Mouse (Mus musculus) embryo, embryonic 11 days (tissue): ENCODE data around the gene Apol7c.
"Not testable (repeated sequence)": the region's sequence is repeated elsewhere in the genome, so short reads cannot be mapped to it uniquely, and the experiment has no call there.

Experiments
- DNase-seq: peaks from one replicate; pipeline ENCODE4 v3.0.0-alpha.2; 2015

Apol7c gene

DNA sequence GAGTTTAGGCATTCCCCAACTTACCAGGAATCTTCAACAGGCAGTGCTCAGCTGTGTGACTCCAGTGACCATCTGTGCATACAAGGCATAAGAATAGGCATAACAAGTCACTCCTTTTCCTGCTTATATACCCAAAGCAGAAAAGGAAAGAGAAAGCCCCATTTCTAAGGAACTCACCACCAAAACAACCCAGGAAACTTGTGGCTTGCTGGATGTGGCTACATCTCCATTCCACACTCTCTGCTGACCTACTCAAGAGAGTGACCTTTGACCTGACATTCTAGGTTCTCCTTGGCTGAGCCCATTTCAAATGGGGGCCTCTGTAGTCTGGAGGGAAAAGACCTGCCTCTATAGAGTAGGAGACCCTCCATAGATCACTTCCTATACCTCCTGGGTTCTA, at the start of gene Apol7c:
Gene Apol7c, minus strand, starts transcription at position 101 of the 400 bp plus-strand sequence.
- DNase-seq, result no peak

DNA sequence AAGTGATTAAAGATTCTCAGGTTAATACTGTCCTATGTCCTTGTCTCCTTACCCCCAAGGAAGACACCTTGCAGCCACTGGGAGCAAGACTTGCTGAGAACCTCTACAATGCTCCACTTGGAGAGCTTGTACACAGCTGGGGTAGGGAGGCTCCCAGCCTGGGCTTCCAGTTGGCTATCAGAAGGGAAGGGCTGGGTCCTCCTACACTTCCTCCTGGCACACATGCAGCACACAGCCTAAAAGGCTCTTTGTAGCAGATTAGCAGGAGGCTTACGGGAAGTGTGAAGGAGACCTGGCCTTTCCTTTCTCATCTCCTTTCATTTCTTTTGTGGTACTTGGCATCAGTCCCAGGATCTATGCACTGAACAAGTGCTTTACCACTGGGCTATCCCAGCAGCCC, 48.6 kb upstream of the Apol7c start:
- no peak for DNase-seq

GRCm38 (mm10) chr15:77579311-77579710, 46.2 kb upstream of the Apol7c start:
- DNase-seq, result no peak

GRCm38 (mm10) chr15:77578801-77579200, 45.7 kb upstream of the Apol7c start:
- DNase-seq, result no peak

- DNase-seq, result no peak
Observed at GRCm38 (mm10) chr15:77563219-77563618, 30.1 kb upstream of the Apol7c start.

- DNase-seq, result no peak
Observed at GRCm38 (mm10) chr15:77561792-77562191, 28.7 kb upstream of the Apol7c start, which contains the start of gene 1700025B11Rik. Gene 1700025B11Rik (minus strand): TSS chr15:77561892.

GRCm38 (mm10) chr15:77539221-77539620, 6.1 kb upstream of the Apol7c start:
- DNase-seq, result not testable (repeated sequence)

- DNase-seq, result peak; percentile 52
Observed at GRCm38 (mm10) chr15:77523186-77523843, 9.8 kb downstream of the Apol7c start.

DNA sequence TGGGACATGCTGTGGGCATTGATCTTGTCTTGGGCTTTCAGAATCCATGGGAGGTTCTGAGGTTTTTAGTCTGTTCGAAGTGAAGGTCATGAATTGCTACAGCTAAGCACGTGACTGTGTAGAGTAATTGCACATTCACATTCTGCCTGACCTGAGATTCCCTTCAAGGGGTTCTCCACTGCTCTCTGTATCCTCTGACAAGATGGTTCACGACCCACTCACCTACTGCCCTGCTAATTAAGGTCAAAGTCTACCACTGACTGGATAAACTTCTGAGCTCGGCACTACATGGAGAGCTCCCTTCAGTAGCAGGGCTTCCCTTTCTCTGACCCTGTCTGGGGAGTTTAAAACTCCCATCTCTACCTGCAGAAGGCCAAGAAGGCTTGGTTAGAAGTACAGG, 12.5 kb downstream of the Apol7c start:
- not testable (repeated sequence) for DNase-seq

DNA sequence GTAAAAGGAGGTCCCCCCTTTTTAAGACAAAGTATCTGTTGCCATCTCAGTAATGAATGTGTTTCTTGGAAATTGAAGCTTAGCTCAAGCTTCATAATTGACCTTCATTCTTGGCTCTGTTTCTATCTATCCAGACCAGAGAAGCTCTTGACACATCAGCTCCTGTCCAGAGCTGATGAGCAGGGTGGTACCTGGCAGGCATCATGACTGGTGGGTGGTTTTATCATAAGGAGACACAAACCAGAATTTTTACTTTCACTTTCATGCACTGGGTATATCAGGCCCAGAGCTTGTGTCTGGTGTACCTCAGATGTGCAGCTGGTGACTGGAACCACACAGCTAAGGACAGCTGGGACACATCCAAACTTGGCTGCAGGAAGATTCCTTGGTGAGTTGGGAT, 25.1 kb downstream of the Apol7c start, which contains the start of gene Apol11a:
Gene Apol11a, plus strand, starts transcription at position 306 of the 400 bp plus-strand sequence.
- not testable (repeated sequence) for DNase-seq

DNA sequence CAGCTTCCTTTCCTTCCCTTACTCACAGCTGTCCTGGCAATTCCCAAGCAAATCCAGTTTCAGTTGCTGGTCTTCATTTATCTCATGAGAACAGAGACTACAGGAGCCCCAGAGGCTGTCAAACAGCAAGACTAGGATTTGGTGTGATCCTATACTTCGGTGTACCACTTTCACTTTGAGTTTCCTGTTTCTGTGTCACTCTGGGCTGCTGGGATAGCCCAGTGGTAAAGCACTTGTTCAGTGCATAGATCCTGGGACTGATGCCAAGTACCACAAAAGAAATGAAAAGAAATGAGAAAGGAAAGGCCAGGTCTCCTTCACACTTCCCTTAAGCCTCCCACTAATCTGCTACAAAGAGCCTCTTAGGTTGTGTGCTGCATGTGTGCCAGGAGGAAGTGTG, 38.4 kb downstream of the Apol7c start:
- not testable (repeated sequence) for DNase-seq

GRCm38 (mm10) chr15:77493181-77493580, 39.9 kb downstream of the Apol7c start:
- DNase-seq, result not testable (repeated sequence)

- DNase-seq, result no peak
Observed at GRCm38 (mm10) chr15:77482140-77482794, 50.8 kb downstream of the Apol7c start.

DNA sequence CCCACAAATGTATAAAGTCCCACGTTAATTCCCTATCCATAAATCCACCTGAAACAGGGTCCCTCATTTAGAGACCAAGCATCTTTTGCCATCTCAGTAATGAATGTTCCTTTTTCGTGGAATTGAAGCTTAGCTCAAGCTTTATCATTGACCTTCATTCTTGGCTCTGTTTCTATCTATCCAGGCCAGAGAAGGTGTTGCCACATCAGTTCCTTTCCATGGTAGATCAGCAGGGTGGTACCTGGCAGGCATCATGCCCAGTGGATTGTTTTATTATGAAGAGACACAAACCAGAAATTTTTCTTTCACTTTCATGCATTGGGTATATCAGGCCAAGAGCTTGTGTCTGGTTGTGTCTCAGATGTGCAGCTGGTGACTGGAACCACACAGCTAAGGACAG, 56.4 kb downstream of the Apol7c start, which contains the start of gene Apol10a:
Gene Apol10a, plus strand, starts transcription at position 355 of the 400 bp plus-strand sequence.
- DNase-seq, result not testable (repeated sequence)
